In genomic region chr11:107250882-107251281, GRCm38 (mm10) we compare ENCODE assay signal across 12 mouse cellular contexts.
"Had no signal": no experiment of that assay in that cellular context is flagged by ENCODE, and none has a peak within 500 bp of the region (broad histone marks: within the 10 kb centered on the region; RNA-seq: fewer than 3 reads in every experiment).

No protein-coding gene starts in this region.

- H3K27me3 ChIP-seq: liver, embryonic 13.5 days had no signal

- H3K4me2 ChIP-seq: liver, embryonic 13.5 days; midbrain, embryonic 11.5 days had no signal

- H3K9ac ChIP-seq: liver, embryonic 13.5 days had no signal

- H3K4me1 ChIP-seq: liver, embryonic 13.5 days had no signal

- DNase-seq: kidney, postnatal 10 days; kidney, postnatal 36 days; layer of hippocampus, postnatal 36 days; liver, embryonic 13.5 days; lung, adult 2 months; lung, postnatal 14 days; lung, postnatal 4 days; midbrain, embryonic 14.5 days; thymus, adult 2 months had no signal

- H3K4me3 ChIP-seq: left cerebral cortex, adult 2 months; liver, embryonic 13.5 days had no signal

- H3K9me3 ChIP-seq: liver, embryonic 13.5 days had no signal

- H3K27ac ChIP-seq: left cerebral cortex, adult 2 months; liver, embryonic 13.5 days; stomach, postnatal 0 days had no signal
